Mouse (Mus musculus) lung, postnatal 0 days (tissue): ENCODE measurements around the gene Wipf1. TPM values are rescaled to one million over a fixed set of nuclear protein-coding genes. Genes with fewer than 3 reads are reported as not detected.

ENCODE experiments used
- ATAC-seq: fragments of 200-750 bp; cut with Nextera tagmentation; 2 replicates; pipeline ENCODE4 v1.8.0; 2017; ENCODE audit warnings: moderate library complexity
- DNase-seq: peaks from one replicate; pipeline ENCODE4 v3.0.0-alpha.2; 2016; ENCODE audit warnings: low spot score
- H3K27ac ChIP-seq: fragments of 300-500 bp; sonication (generic); 2 replicates; pipeline ENCODE4 v1.5.1; 2014; ENCODE audit warnings: antibody characterized with exemption, mild to moderate bottlenecking, low read length, mixed read lengths
- H3K27me3 ChIP-seq: fragments of 300-500 bp; sonication (generic); replicated peaks from 2 replicates; pipeline ENCODE4 v1.6.1; 2014; ENCODE audit warnings: low read length, mixed read lengths; ENCODE audit not compliant: insufficient read depth
- H3K36me3 ChIP-seq: fragments of 300-500 bp; sonication (generic); 2 replicates; pipeline ENCODE4 v1.6.1; 2014; ENCODE audit warnings: low read length, mixed read lengths; ENCODE audit not compliant: insufficient read depth
- H3K4me1 ChIP-seq: fragments of 300-500 bp; sonication (generic); 2 replicates; pipeline ENCODE4 v1.6.1; 2014; ENCODE audit warnings: antibody characterized with exemption, low read depth, low read length, mixed read lengths; ENCODE audit not compliant: insufficient read depth
- H3K4me2 ChIP-seq: fragments of 300-500 bp; sonication (generic); replicated peaks from 2 replicates; pipeline ENCODE4 v1.6.1; 2014; ENCODE audit warnings: low read depth, mild to moderate bottlenecking, low read length, moderate library complexity, mixed read lengths
- H3K4me3 ChIP-seq: fragments of 300-500 bp; sonication (generic); 2 replicates; pipeline ENCODE4 v1.5.1; 2014; ENCODE audit warnings: low read depth, low read length
- H3K9ac ChIP-seq: fragments of 300-500 bp; sonication (generic); replicated peaks from 2 replicates; pipeline ENCODE4 v1.6.1; 2014; ENCODE audit warnings: low read depth, mild to moderate bottlenecking
- H3K9me3 ChIP-seq: fragments of 300-500 bp; sonication (generic); 2 replicates; pipeline ENCODE4 v1.6.1; 2016; ENCODE audit warnings: low read length, mixed read lengths
- CTCF ChIP-seq: IDR thresholded peaks from 2 replicates; pipeline ENCODE4 v1.5.1; 2016; ENCODE audit warnings: antibody characterized with exemption, mild to moderate bottlenecking
- EP300 ChIP-seq: IDR thresholded peaks from 2 replicates; pipeline ENCODE4 v1.6.1; 2016; ENCODE audit warnings: antibody characterized with exemption, mild to moderate bottlenecking, control low read depth
- WGBS: fragments of 180-500 bp; shearing (Covaris S2); extraction: QIAGEN DNeasy Blood & Tissue Kit; methylation state at CpG from one replicate; pipeline ENCODE4 v1.1.7; 2014; 5-methylcytosine and 5-hydroxymethylcytosine counted together
- polyA plus RNA-seq: library from polyadenylated mRNA; unstranded; fragments of >200 nt; fragmentation: Nextera tagmentation; extraction: Ambion mirVana; gene quantifications from 2 replicates; pipeline ENCODE4 v1.2.1, GENCODE M21; 2015

Wipf1 gene
- polyA plus RNA-seq, 1 experiment from 2014 or later, result 9.5 TPM

DNA sequence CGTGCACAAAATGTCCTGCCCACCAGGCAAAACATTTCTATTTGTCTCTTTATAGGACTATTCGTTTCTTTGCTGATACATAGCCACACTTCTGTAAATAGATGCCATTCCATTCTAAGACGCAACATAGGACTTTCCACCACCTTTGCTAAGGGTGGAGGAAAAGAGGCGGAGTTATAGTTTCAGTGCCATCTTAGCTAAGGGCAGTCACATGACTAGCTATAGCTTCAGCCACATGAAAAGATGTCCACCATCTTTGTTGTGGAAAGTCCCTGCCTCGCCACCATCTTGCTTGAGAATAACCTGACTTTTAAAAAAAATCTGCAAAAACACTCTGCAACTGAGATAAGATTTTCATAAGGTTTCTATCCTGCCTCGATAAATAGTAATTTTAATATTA is 15.4 kb downstream of the Wipf1 start:
- DNase-seq (no peak), ATAC-seq (no peak)
- H3K9ac ChIP-seq, result no peak overlapping the region
- WGBS, result 88% methylated on average over 6 of the region's 6 CpGs
- TF ChIP-seq EP300 (no peak), CTCF (no peak)
- H3K27ac ChIP-seq, result no peak overlapping the region
- H3K36me3 ChIP-seq, result no peaks in the 10 kb centered on the region
- H3K4me1 ChIP-seq, result peaks cover 7% of the 10 kb centered on the region
- H3K4me3 ChIP-seq, result no peak overlapping the region
- H3K9me3 ChIP-seq, result no peaks in the 10 kb centered on the region
- no peaks in the 10 kb centered on the region for H3K27me3 ChIP-seq
- H3K4me2 ChIP-seq, result no peak overlapping the region

DNA sequence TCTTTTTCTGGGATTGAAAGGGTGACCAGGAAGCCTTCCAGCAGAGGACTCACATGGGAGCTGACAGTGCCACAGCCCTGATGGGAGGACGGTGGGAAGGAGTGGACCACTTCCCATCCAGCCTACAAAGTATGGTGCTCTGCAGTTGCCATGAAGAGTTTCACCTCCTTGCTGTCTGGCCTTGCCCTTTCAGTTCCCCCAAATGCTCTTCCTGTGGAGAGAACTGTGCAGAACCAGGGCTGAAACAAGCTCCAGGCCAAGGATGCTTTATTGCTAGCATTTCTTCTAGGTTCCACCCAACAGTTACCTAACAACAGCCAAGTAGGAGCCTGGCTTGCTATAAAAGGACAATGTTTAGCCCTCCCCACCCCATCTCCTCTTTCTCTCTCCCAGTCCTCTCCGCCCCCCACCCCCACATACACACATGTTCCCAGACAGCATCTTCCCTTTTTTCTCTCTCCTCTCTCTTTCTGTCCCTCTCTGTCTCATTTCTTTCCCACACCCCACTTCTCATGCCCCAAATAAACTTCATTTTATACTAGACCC is 16.3 kb downstream of the Wipf1 start:
- H3K4me1 ChIP-seq, result peaks cover 14% of the 10 kb centered on the region
- DNase-seq (no peak), ATAC-seq (no peak)
- H3K9me3 ChIP-seq, result no peaks in the 10 kb centered on the region
- WGBS, result 72% methylated on average over 2 of the region's 2 CpGs
- no peaks in the 10 kb centered on the region for H3K36me3 ChIP-seq
- H3K9ac ChIP-seq, result no peak overlapping the region
- no peaks in the 10 kb centered on the region for H3K27me3 ChIP-seq
- H3K4me2 ChIP-seq, result no peak overlapping the region
- H3K27ac ChIP-seq, result no peak overlapping the region
- H3K4me3 ChIP-seq, result no peak overlapping the region
- TF ChIP-seq CTCF, result no peak

DNA sequence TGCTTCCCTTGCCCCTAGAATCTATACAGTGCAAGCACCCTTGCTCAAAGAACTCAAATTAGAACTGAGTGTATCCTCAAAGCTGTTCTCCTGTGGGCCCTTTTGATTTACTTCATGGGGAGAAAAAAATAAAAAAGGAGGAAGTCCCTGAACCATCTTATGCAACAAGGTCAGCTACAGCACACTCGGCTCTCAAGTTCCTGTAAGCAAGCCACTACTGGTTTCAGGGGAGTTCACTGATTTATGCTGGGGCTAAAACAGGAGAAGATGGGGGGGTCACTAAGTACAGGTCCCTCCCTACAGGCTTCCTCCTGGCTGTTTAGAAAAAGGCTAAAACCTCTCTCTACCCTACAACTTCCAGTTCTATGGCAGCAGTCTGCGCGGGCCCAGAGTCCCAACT is 17.5 kb downstream of the Wipf1 start:
- H3K27me3 ChIP-seq, result no peaks in the 10 kb centered on the region
- TF ChIP-seq CTCF (no peak), EP300 (peak; percentile 30; the same call in 1 of the 2 replicates)
- WGBS, result 57% methylated on average over 3 of the region's 3 CpGs

DNA sequence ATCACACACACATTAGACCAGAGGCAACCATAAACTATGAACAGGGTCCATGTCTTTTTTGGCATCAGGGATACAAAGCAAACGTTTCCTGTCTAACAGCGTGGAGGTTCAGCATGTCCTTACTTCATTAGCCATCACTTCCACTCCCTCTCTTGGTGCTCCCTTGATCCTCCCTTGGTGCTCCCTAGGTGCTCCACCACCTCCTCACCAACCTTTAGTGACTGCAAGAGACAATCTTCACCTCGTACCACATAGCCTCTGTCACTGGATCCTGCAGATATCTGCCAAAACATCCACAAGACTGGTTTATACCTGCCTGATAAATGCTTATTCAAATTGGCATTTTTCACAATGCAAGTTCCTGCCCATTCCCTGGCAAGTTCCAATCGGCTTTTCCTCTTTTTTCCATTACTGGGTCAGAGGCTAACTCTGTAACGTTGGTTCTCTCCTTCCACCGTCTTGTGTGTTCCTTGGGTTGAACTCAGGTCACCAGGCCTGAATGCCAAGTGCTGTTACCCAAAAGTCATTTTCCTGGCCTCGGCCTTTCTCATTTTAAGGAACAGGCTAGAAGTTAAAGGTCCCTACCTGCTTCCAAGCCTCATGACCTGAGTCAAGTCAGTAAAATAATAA is 18.7 kb downstream of the Wipf1 start:
- H3K27ac ChIP-seq, result no peak overlapping the region
- H3K27me3 ChIP-seq, result no peaks in the 10 kb centered on the region
- H3K9me3 ChIP-seq, result no peaks in the 10 kb centered on the region
- no peak overlapping the region for H3K9ac ChIP-seq
- DNase-seq (no peak), ATAC-seq (no peak)
- no peaks in the 10 kb centered on the region for H3K36me3 ChIP-seq
- H3K4me3 ChIP-seq, result no peak overlapping the region
- peaks cover 17% of the 10 kb centered on the region for H3K4me1 ChIP-seq
- 66% methylated on average over 7 of the region's 7 CpGs for WGBS
- TF ChIP-seq CTCF, result no peak
- H3K4me2 ChIP-seq, result no peak overlapping the region

More for the DNA sequence above, 17.5 kb downstream of the Wipf1 start:
- Histone ChIP-seq H3K9me3 (no peaks in the 10 kb centered on the region), H3K36me3 (no peaks in the 10 kb centered on the region), H3K27ac (peak overlapping the region; percentile 66), H3K4me1 (peaks cover 17% of the 10 kb centered on the region), H3K4me2 (no peak overlapping the region), H3K9ac (no peak overlapping the region), H3K4me3 (no peak overlapping the region)
- peak; percentile 35 for ATAC-seq
- peak; percentile 89 for DNase-seq

DNA sequence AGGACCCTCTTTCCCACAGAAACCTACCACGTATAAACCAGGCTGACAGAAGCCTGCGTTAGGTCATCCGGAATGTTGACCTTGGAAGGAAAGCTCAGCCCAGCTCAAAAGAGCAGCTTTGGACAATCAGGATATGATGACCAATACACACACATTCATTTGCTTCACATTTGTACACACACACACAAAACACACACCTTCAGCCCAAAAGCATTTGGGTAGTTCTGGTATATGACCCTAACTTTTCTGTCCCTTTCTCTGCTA is 19.6 kb downstream of the Wipf1 start:
- Histone ChIP-seq H3K27ac (peak overlapping the region; percentile 85), H3K36me3 (no peaks in the 10 kb centered on the region), H3K4me3 (no peak overlapping the region), H3K9ac (no peak overlapping the region), H3K4me1 (peaks cover 17% of the 10 kb centered on the region), H3K9me3 (no peaks in the 10 kb centered on the region), H3K4me2 (no peak overlapping the region), H3K27me3 (no peaks in the 10 kb centered on the region)
- WGBS, result 52% methylated on average over 3 of the region's 3 CpGs
- TF ChIP-seq EP300 (no peak), CTCF (no peak)
- DNase-seq (no peak), ATAC-seq (no peak)

DNA sequence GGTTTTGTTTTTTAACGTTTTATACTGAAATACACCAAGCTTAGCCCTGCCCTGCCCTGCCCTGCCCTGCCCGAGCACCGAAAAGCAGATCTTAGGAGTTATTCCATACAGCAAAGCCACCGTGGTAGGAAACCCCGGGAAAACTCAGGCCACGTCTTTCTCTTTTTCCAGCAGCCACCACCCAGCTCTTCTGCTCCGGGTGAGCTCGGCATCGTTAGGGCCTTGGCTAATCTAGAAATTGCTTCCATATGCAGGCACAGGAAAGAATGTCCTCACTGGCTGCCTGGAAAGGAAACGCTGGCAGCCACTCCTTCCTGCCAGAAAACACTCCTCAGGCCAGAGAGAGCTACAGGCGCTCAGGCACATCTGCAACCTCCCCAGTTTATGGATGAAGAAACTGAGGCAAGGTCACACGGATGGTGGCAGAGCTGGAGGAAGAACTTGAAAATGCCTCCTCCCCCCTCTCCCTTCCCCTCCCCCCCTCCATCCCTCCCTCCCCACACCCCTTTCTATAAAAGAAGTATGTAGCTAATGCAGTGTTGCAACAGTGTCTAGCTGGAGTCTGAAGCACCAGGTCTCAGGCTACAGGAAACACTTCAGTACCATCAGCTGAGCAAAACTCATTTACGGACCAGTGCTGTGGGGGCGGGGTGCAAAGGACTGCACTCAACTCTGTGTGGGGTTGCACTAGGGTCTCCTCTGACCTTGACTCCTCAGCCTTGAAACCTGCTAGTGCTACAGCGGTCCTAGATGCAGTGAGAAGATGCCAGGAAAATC is 20.1 kb downstream of the Wipf1 start:
- Histone ChIP-seq H3K9ac (no peak overlapping the region; the same call in 1 of the 2 replicates), H3K36me3 (no peaks in the 10 kb centered on the region), H3K9me3 (no peaks in the 10 kb centered on the region), H3K4me1 (peaks cover 17% of the 10 kb centered on the region), H3K27ac (peak overlapping the region; percentile 85), H3K4me3 (no peak overlapping the region), H3K4me2 (peak overlapping the region; percentile 36), H3K27me3 (no peaks in the 10 kb centered on the region)
- TF ChIP-seq CTCF, result no peak
- TF ChIP-seq EP300, result no peak; the same call in 1 of the 2 replicates
- ATAC-seq (peak; percentile 83), DNase-seq (peak; percentile 88)
- WGBS, result 30% methylated on average over 15 of the region's 15 CpGs
